Mouse (Mus musculus) spleen, adult 12 weeks (tissue): ENCODE measurements around the gene Limch1.

ENCODE experiments used
- DNase-seq: peaks from one replicate; pipeline ENCODE4 v3.0.0; 2022; ENCODE audit warnings: low spot score

Limch1 gene

DNA sequence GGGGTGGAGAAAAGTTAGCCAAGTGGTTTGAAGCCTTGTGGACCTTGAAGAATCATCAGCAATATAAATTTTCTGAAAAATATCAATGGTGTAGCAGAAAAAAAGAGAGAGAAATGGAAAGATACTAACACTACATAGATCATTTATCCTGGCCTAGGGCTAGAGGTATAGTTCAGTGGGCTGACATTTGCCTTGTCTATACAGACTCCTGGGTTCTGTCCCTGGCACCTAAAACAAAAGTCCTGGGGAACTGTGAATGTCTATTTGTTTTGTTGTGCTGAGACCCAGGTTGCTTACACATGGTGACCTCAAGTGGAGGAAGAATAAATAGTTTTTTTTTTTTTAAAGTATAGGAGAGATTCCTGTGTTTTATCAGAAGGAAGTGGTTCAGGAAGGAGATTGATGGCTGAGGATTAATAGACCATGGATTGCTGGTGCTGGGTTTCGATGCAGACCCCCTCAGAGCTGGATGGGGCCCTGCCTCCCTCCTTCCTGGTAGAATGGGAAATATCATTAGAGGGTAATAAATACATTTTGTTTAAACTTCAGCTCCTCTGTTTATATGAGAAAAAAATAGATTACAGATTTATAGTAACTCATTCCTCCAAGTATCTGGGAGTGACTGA, 40.5 kb downstream of the Limch1 start:
- no peak for DNase-seq

DNA sequence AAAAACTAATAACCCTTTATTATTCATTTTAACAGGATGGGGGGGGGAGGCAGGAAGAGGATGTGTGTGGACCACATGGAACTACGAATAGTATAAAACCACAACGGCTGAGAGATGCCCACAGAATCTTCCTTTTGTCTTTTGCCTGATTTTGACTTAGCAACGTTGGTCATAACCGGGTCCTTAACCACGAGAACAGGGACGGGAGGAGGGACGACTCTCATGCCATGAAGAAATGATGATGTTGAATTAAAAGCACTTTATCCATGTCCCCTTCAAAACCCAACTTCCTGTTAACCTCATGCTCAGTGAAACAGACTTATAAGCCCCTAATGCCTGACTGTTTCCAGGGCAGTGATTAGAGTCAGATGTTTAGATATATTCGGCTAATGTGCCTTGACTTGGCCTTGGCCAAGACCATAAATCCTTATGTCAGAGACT, 41.0 kb downstream of the Limch1 start:
- no peak for DNase-seq

- DNase-seq = no peak
Observed at GRCm38 (mm10) chr5:66789041-66789440, 43.4 kb downstream of the Limch1 start.

DNA sequence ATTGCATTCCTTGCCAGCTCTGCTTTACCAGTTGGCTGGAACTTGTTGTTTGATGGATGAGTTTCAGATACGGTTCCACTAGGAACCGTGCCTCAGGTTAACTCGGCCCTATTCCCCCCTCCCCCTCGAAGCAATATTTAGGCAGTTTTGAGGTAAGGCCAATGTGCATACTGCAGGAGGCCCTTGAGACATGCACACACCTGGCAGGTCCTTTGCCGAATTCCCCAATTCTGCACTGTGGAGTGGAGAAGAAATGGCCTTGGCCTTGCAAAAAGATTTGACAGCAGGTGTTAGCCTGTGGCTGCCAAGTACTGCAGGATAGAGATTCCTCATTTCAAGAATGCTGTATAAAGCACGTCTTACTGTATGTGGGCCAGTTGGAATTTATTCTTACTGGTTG, 45.5 kb downstream of the Limch1 start:
- DNase-seq = no peak

DNA sequence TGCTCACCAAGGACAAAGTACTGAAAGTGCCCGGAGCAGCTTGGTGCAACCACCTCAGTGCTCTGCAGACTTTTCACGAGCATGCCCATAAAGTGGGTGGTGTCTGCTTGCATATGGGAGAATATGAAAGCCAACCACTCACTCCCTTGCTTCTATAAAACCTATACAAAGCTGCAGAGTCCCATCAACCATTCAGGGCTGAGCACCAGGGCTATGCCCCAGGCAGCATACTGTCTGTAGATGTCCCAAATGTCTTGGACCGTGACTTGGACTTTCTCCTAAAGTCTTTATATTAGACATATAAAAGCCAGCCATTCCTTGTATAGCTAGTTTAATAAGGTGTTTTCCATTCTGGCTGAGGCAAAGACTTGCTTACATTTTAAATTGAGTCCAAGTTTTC, 47.6 kb downstream of the Limch1 start:
- DNase-seq = no peak

DNA sequence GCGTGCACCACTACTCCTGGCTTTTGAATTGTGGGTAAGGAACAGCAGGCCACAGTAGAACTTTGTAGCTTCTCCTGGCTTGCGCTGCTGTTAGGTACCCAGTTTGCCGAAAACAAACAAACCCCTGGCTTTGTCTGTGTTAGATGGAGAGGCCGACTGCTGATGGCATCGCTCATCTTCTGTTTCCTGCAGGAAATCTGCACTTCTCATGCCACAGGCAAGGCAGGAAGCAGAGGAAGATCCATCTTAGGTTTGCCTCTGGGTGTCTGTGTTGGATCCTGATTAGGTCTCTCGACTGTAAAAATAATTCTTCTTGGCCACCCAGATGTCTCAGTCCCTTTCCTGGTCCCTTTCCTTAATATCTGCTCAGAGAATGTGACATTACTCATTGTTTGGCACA, 51.7 kb downstream of the Limch1 start:
- DNase-seq = no peak

GRCm38 (mm10) chr5:66798135-66798534, 52.5 kb downstream of the Limch1 start:
- DNase-seq = no peak

DNA sequence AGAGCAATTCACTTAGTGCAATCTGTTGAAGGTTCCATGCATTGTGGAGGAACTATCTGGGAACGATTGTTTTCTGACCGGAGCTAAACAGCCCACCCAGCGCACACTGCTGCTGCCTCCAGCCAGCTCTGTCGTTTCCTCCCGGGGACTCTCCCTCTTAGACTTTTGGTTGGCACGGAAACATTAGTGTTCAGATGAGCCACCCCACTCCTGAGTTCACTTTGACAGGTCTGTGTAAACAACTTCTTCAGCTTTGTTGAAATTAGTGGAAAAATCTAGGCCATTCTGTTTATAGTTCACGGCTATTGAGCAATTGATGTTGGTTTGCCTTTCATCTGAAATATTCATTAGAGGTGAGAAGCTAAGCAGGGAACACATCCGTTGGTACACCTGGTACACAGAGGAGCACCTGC, 53.0 kb downstream of the Limch1 start:
- DNase-seq = no peak

GRCm38 (mm10) chr5:66800243-66800642, 54.6 kb downstream of the Limch1 start:
- no peak for DNase-seq

- DNase-seq = no peak
Observed at GRCm38 (mm10) chr5:66800977-66801376, 55.4 kb downstream of the Limch1 start.

GRCm38 (mm10) chr5:66802196-66802595, 56.6 kb downstream of the Limch1 start:
- no peak for DNase-seq

- DNase-seq = no peak
Observed at GRCm38 (mm10) chr5:66806335-66806734, 60.7 kb downstream of the Limch1 start.

DNA sequence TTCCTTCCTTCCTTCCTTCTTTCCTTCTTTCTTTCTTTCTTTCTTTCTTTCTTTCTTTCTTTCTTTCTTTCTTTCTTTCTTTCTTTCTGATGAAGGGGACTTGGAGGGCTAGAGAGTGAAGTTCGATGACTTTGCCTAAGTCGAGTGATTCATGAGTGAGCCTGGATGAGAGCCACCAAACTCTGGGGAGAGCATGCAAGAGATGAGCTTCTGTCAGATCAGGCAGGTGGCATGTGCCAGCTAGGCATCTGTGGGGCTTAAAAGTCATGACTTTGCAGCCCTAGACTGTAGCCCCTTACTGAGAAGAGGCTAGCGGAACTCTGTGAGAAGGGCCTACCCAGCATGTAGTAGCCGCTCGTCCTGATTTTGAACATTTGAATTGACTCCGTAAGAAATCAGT, 62.1 kb downstream of the Limch1 start:
- DNase-seq = no peak

DNA sequence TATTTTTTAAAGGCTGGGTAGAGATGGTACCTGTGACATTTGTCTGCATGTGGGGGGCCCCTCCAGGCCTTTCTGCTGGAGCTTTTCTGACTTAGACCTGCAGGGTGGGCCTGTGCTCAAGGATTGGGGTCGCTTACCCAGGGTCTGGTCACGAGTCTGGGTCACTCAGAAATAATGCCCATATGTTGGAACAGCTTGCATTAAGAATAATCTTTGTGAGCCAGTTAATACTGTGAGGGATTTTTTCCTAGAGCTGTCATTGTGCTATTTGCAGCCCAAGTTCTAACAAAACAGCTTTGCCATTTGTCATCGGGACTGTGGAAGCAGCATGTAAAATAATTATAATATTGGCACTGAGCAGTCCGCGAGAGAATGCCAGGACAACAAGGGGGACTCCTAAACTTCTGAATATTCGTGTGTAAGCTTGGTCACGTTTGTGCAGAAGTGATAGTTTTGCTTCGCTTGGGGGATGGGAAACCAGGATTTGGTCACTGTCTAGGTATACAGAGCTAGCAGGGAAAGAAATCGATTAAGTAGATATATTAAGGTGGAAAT, 63.5 kb downstream of the Limch1 start:
- DNase-seq = no peak

DNA sequence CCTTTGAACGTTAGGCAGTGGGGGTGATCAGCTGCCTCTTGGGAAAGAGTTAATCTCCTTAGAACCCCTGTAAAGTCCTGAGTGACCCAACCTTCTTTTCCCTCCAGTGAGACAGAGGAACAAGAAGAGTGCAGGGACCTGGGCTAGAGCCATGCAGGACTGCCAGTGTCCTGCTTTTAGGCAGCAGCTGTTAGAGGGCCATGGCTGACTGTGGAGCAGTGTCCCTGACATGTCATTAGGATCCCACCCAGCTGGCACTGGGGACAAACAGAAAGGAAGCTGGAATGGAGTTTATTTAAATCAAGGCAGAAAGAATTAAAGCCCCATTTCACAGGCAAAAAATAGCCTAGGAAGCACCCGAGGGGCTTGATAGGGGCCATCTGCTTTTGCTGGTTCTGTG, 64.8 kb downstream of the Limch1 start:
- no peak for DNase-seq

GRCm38 (mm10) chr5:66814674-66815073, 69.0 kb downstream of the Limch1 start:
- DNase-seq = no peak

DNA sequence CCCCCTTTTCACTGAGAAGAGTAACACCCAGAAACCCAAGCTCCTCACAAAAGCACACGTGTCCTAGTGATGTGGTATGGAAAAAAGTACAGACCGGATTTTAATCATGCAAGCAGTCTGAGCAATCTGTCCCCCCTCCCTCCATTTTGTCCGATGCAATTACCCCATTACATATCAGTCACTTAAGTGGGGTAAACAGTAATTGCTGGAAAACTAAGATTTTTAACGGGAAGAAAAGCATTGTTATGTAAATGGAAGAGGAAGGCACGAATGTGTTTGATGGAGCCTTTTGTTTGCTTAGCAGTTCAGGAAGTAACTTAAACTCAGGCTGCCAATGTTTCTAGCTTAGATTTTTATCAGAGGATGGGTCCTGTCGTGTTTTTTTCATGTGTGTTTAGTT, 70.2 kb downstream of the Limch1 start:
- no peak for DNase-seq

- DNase-seq = no peak
Observed at GRCm38 (mm10) chr5:66816751-66817150, 71.1 kb downstream of the Limch1 start.

GRCm38 (mm10) chr5:66817184-66817956, 71.7 kb downstream of the Limch1 start:
- no peak for DNase-seq

DNA sequence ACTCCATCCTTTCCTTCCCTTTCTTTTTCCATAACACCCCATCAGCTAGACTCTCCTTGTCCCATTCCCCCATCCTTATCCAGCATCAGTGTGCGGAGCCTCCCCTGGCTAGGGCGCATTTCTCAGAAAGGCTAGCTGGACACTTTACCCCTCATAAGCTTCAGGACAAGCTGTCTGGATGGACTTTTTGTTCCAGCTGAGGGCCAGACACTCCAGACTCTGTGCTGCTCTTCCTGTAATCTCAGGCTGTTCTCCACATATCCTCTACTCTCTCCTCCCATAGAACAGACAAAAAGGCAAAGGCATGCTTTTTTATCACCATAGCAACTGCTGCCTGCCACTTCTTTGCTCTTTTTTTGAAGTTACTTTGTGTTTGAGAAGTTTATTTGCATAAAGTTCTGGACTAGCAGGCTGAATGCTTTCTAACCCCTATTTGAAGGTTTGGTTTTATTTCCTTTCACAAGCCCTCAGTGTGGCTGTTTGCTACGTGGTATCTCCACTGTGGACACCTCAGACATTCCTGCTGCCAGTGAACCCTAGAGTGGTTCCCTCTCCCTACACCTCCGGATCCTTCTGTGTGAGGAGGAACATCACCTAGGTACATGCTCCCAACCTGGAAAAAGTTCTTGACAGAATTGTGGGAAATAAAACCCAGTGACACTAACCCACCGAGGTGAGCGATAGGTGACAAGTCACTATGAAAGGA, 77.0 kb downstream of the Limch1 start:
- no peak for DNase-seq

- no peak for DNase-seq
Observed at GRCm38 (mm10) chr5:66825586-66825985, 80.0 kb downstream of the Limch1 start.

- no peak for DNase-seq
Observed at GRCm38 (mm10) chr5:66826844-66827243, 81.2 kb downstream of the Limch1 start.

- no peak for DNase-seq
Observed at GRCm38 (mm10) chr5:66829505-66829904, 83.9 kb downstream of the Limch1 start.
